Mouse (Mus musculus) neutrophil, adult 83 days (primary cell): ENCODE results near the gene Gm2974. TPM values are rescaled to one million over a fixed set of nuclear protein-coding genes. Genes with fewer than 3 reads are reported as not detected.

Experiments used
- total RNA-seq, 2 experiments: library from RNA; stranded (reverse); gene quantifications; one replicate each; pipeline ENCODE4 v1.2.4; 2023

Gm2974 gene
- total RNA-seq: not detected

DNA sequence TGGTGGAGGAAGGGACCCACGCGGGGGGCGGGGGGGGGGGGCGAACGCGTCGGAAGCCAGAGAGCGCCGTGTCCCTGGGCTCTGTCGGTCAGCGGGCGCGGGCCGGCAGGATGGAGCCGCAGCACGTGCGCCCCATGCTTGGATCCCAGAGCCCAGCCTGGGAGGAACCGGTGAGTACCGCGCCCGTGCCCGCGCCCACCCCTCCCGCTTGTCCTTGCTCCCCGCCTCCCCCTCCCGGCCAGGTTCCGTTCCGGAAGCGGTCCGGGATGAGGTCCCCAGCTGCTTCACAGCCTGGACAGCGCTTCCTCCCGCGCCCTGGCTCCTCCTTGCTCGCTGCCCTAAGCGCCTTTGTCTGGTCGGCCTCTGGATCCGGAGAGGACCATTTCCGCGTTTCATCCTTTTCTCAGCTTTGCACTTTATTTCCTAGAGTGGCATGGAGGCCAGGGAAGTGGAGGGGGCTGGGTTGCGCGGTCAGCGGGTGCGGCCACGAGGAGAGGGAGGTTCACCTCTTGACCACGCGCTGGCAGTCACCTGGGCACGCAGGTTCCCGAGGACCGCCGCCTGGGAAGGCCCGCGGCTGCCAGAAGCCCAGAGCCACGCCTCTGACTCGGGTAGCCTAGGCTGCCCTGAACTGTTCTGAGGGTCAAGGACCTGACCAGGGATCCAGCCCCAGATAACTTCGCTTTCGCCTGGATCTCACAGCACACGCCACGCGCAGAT is at the start of gene Gm2974:
TSS of gene Gm2974 (plus strand) at position 86 of the 720 bp plus-strand sequence.

GRCm38 (mm10) chr14:4164730-4165129 is 17.6 kb upstream of the Gm2974 start, which contains the start of gene Gm3127:
Gene Gm3127 (plus strand): TSS chr14:4165030.

GRCm38 (mm10) chr14:4249331-4249730 is 67.0 kb downstream of the Gm2974 start, which contains the start of gene Gm3138:
Gene Gm3138 (plus strand): TSS chr14:4249631.

Other genes with a start within 250 kb of the Gm2974 start
- not detected for gene Gm3095, start 219.0 kb upstream of the Gm2974 start, total RNA-seq
- gene Gm3099, start 184.2 kb upstream of the Gm2974 start, total RNA-seq: not detected
- gene Gm5796, start 158.6 kb upstream of the Gm2974 start, total RNA-seq: not detected
- gene Gm3115, start 98.5 kb upstream of the Gm2974 start, total RNA-seq: not detected
- gene Gm8108, start 72.0 kb upstream of the Gm2974 start, total RNA-seq: not detected
- not detected for gene Gm3127, start 17.5 kb upstream of the Gm2974 start, total RNA-seq
- gene Gm3138, start 67.1 kb downstream of the Gm2974 start, total RNA-seq: not detected
- not detected for gene Gm3149, start 134.7 kb downstream of the Gm2974 start, total RNA-seq
- not detected for gene 2610042L04Rik, start 152.2 kb downstream of the Gm2974 start, total RNA-seq
- not detected for gene Gm3159, start 214.9 kb downstream of the Gm2974 start, total RNA-seq
- gene Gm3164, start 232.9 kb downstream of the Gm2974 start, total RNA-seq: not detected
- not detected for gene Gm3173, start 248.4 kb downstream of the Gm2974 start, total RNA-seq